Mouse (Mus musculus): Measurements from ENCODE around the gene Thada.

- no peak for TF ChIP-seq GATA1 (IDR thresholded peaks at IDR 0.05; ENCODE audit: borderline replicate concordance, low read length)
- no peak for TF ChIP-seq FLI1 (IDR thresholded peaks at IDR 0.05; ENCODE audit: low read length)
Observed at GRCm38 (mm10) chr17:84368213-84369014, 97.6 kb downstream of the Thada start.
